Mouse (Mus musculus) intestine, embryonic 14.5 days (tissue): ENCODE measurements around the gene Spata5. TPM values are rescaled to one million over a fixed set of nuclear protein-coding genes. Genes with fewer than 3 reads are reported as not detected.

Experiments
- ATAC-seq: fragments of 200-750 bp; cut with Nextera tagmentation; replicated peaks from 2 replicates; pipeline ENCODE4 v1.8.0; 2017; ENCODE audit warnings: low read depth, moderate number of reproducible peaks, moderate TSS enrichment, moderate library complexity; ENCODE audit not compliant: low FRiP score, low TSS enrichment
- DNase-seq: peaks from one replicate; pipeline ENCODE4 v3.0.0-alpha.2; 2018; ENCODE audit warnings: low spot score
- H3K27ac ChIP-seq: fragments of 300-500 bp; sonication (generic); 2 replicates; pipeline ENCODE4 v1.5.1; 2014; ENCODE audit warnings: low read depth, mild to moderate bottlenecking, control low read depth
- H3K27me3 ChIP-seq: fragments of 300-500 bp; sonication (generic); replicated peaks from 2 replicates; pipeline ENCODE4 v1.6.1; 2014; ENCODE audit warnings: low read length, control low read depth; ENCODE audit not compliant: control insufficient read depth, insufficient read depth
- H3K36me3 ChIP-seq: fragments of 300-500 bp; sonication (generic); 2 replicates; pipeline ENCODE4 v1.6.1; 2014; ENCODE audit warnings: low read length, control low read depth; ENCODE audit not compliant: control insufficient read depth, insufficient read depth
- H3K4me1 ChIP-seq: fragments of 300-500 bp; sonication (generic); replicated peaks from 2 replicates; pipeline ENCODE4 v1.6.1; 2014; ENCODE audit warnings: low read length, control low read depth, mixed read lengths; ENCODE audit not compliant: control insufficient read depth, insufficient read depth
- H3K4me2 ChIP-seq: fragments of 300-500 bp; sonication (generic); 2 replicates; pipeline ENCODE4 v1.6.1; 2014; ENCODE audit warnings: low read length
- H3K4me3 ChIP-seq: fragments of 300-500 bp; sonication (generic); 2 replicates; pipeline ENCODE4 v1.5.1; 2014; ENCODE audit warnings: low read depth, low read length, control low read depth, mixed read lengths
- H3K9ac ChIP-seq: fragments of 300-500 bp; sonication (generic); 2 replicates; pipeline ENCODE4 v1.6.1; 2014; ENCODE audit warnings: mild to moderate bottlenecking, low read length
- H3K9me3 ChIP-seq: fragments of 300-500 bp; sonication (generic); 2 replicates; pipeline ENCODE4 v1.6.1; 2016; ENCODE audit warnings: low read length, control low read depth; ENCODE audit not compliant: control insufficient read depth
- WGBS: fragments of 180-500 bp; shearing (Covaris S2); extraction: QIAGEN DNeasy Blood & Tissue Kit; methylation state at CpG from one replicate; pipeline ENCODE4 v1.1.7; 2014; 5-methylcytosine and 5-hydroxymethylcytosine counted together
- polyA plus RNA-seq: library from polyadenylated mRNA; unstranded; fragments of >200 nt; fragmentation: Nextera tagmentation; extraction: Ambion mirVana; gene quantifications from 2 replicates; pipeline ENCODE4 v1.2.1, GENCODE M21; 2014

Gene Spata5
- polyA plus RNA-seq, 1 experiment from 2014 or later = 37.6 TPM

GRCm38 (mm10) chr3:37616586-37617547 is 197.2 kb downstream of the Spata5 start:
- H3K27ac ChIP-seq = no peak overlapping the region

More at GRCm38 (mm10) chr3:37616586-37617547, 197.2 kb downstream of the Spata5 start:
- no peak for ATAC-seq
- Histone ChIP-seq H3K4me1 (no peaks in the 10 kb centered on the region), H3K4me2 (no peak overlapping the region), H3K9ac (no peak overlapping the region), H3K4me3 (no peak overlapping the region), H3K27me3 (no peaks in the 10 kb centered on the region), H3K9me3 (no peaks in the 10 kb centered on the region), H3K36me3 (no peaks in the 10 kb centered on the region)
- DNase-seq = no peak
- 76% methylated on average over 21 of the region's 21 CpGs for WGBS

Other genes starting within 250 kb of the Spata5 start
- not detected in 2 replicates for gene Il21, start 187.3 kb upstream of the Spata5 start, polyA plus RNA-seq
- 5.4 and 8.1 TPM in 2 replicates for gene Bbs12, start 107.3 kb upstream of the Spata5 start, polyA plus RNA-seq
- 0.46 and 1.5 TPM in 2 replicates for gene Cetn4, start 107.2 kb upstream of the Spata5 start, polyA plus RNA-seq
- 1.5 and 2.9 TPM in 2 replicates for gene Fgf2, start 71.5 kb upstream of the Spata5 start, polyA plus RNA-seq
- gene Nudt6, start 315 bp downstream of the Spata5 start, polyA plus RNA-seq = 5.3 and 9.3 TPM in 2 replicates
- gene Spry1, start 220.1 kb downstream of the Spata5 start, polyA plus RNA-seq = 18.4 and 18.5 TPM in 2 replicates